Mouse (Mus musculus): Measurements from ENCODE around the gene Pitpnm1. TPM values are rescaled to one million over a fixed set of nuclear protein-coding genes. Genes with fewer than 3 reads are reported as not detected.

Gene Pitpnm1
- total and polyA plus RNA-seq, 3 experiments, result 25.3 to 51.2 TPM; not detected in 1

- H3K4me1 ChIP-seq (ENCODE audit: control insufficient read depth in 1 of 2, insufficient read depth in 2 of 2, low read length in 2 of 2), result no peaks in the 10 kb centered on the region
- H3K9ac ChIP-seq (ENCODE audit: control insufficient read depth, low read depth, low read length, poor library complexity, severe bottlenecking), result no peak overlapping the region
- H3K27me3 ChIP-seq (ENCODE audit: control insufficient read depth in 1 of 2, insufficient read depth in 2 of 2, low read length in 2 of 2), result no peaks in the 10 kb centered on the region; a peak in 2 of 4 replicates
- no peaks in the 10 kb centered on the region for H3K79me2 ChIP-seq (ENCODE audit: control insufficient read depth, insufficient read depth, low read length, poor library complexity)
- H3K27ac ChIP-seq (ENCODE audit: control insufficient read depth, low read depth, low read length), result no peak overlapping the region
- no peak for TF ChIP-seq TBP (IDR thresholded peaks at IDR 0.05; ENCODE audit: low read depth, low read length)
- TF ChIP-seq GATA1 (IDR thresholded peaks at IDR 0.05; ENCODE audit: low read depth, low read length), result no peak
- TF ChIP-seq MEF2A (IDR thresholded peaks at IDR 0.05; ENCODE audit: extremely low read depth, insufficient replicate concordance, low read depth, low read length, poor library complexity, severe bottlenecking), result no peak
- no peak for TF ChIP-seq MXI1 (IDR thresholded peaks at IDR 0.05; ENCODE audit: low read depth, low read length)
- no peak for TF ChIP-seq POLR2AphosphoS2 (IDR thresholded peaks at IDR 0.05; ENCODE audit: low read length)
- no peak for TF ChIP-seq MAZ (IDR thresholded peaks at IDR 0.05; ENCODE audit: low read depth, low read length)
- TF ChIP-seq NRF1 (IDR thresholded peaks at IDR 0.05; ENCODE audit: insufficient read depth, low read depth, low read length, poor library complexity, severe bottlenecking), result no peak
- TF ChIP-seq CTCF (IDR thresholded peaks at IDR 0.05 in 2 of 3, conservative IDR thresholded peaks at IDR 0.05 in 1 of 3; ENCODE audit: control insufficient read depth in 1 of 3, insufficient read depth in 1 of 3, low read depth in 2 of 3, low read length in 3 of 3, poor library complexity in 1 of 3, severe bottlenecking in 1 of 3), result no peak
- TF ChIP-seq ZKSCAN1 (IDR thresholded peaks at IDR 0.05; ENCODE audit: low read depth, low read length), result no peak
- TF ChIP-seq TCF12 (IDR thresholded peaks at IDR 0.05; ENCODE audit: low read depth, low read length), result no peak
- no peak for TF ChIP-seq POLR2AphosphoS5 (IDR thresholded peaks at IDR 0.05; ENCODE audit: borderline replicate concordance, low read depth, low read length)
- no peak for TF ChIP-seq USF1 (IDR thresholded peaks at IDR 0.05; ENCODE audit: low read depth, low read length)
- H3K4me3 ChIP-seq (ENCODE audit: control insufficient read depth in 1 of 2, insufficient read depth in 1 of 2, low read depth in 2 of 2, low read length in 2 of 2), result no peak overlapping the region
- H3K36me3 ChIP-seq (ENCODE audit: control insufficient read depth in 1 of 2, insufficient read depth in 2 of 2, low read length in 2 of 2), result peaks cover 0 to under 1% of the 10 kb centered on the region in 2 experiments; a peak in 1 of 4 replicates
- no peaks in the 10 kb centered on the region for H3K9me3 ChIP-seq (replicated peaks; ENCODE audit: insufficient read depth, low read length)
- no peak for DNase-seq (ENCODE audit: low read depth, low spot score)
These were observed 13.6 kb upstream of the Pitpnm1 start for GRCm38 (mm10) chr19:4086156-4086555.

- Histone ChIP-seq H3K4me1 (ENCODE audit: control insufficient read depth in 1 of 2, insufficient read depth in 2 of 2, low read length in 2 of 2) (no peaks in the 10 kb centered on the region), H3K9ac (ENCODE audit: control insufficient read depth, low read depth, low read length, poor library complexity, severe bottlenecking) (no peak overlapping the region), H3K27me3 (ENCODE audit: control insufficient read depth in 1 of 2, insufficient read depth in 2 of 2, low read length in 2 of 2) (no peaks in the 10 kb centered on the region; a peak in 2 of 4 replicates), H3K79me2 (ENCODE audit: control insufficient read depth, insufficient read depth, low read length, poor library complexity) (no peaks in the 10 kb centered on the region), H3K36me3 (ENCODE audit: control insufficient read depth in 1 of 2, insufficient read depth in 2 of 2, low read length in 2 of 2) (peaks cover 0 to 8% of the 10 kb centered on the region in 2 experiments; a peak in 2 of 4 replicates), H3K4me3 (ENCODE audit: control insufficient read depth in 1 of 2, insufficient read depth in 1 of 2, low read depth in 2 of 2, low read length in 2 of 2) (no peak overlapping the region), H3K27ac (ENCODE audit: control insufficient read depth, low read depth, low read length) (no peak overlapping the region), H3K9me3 (replicated peaks; ENCODE audit: insufficient read depth, low read length) (no peaks in the 10 kb centered on the region)
- DNase-seq (ENCODE audit: low read depth, low spot score), result no peak
- TF ChIP-seq MAX (IDR thresholded peaks at IDR 0.05; ENCODE audit: low read length) (no peak), MYB (IDR thresholded peaks at IDR 0.05; ENCODE audit: low read depth, low read length) (no peak), MEF2A (IDR thresholded peaks at IDR 0.05; ENCODE audit: extremely low read depth, insufficient replicate concordance, low read depth, low read length, poor library complexity, severe bottlenecking) (no peak), TAL1 (IDR thresholded peaks at IDR 0.05; ENCODE audit: low read length) (no peak), MAFK (IDR thresholded peaks at IDR 0.05; ENCODE audit: borderline replicate concordance, low read depth, low read length) (no peak), CHD2 (IDR thresholded peaks at IDR 0.05; ENCODE audit: low read length) (no peak), MAZ (IDR thresholded peaks at IDR 0.05; ENCODE audit: low read depth, low read length) (no peak), ZNF384 (IDR thresholded peaks at IDR 0.05; ENCODE audit: low read depth, low read length) (no peak), GABPA (IDR thresholded peaks at IDR 0.05; ENCODE audit: low read depth, low read length) (no peak), CHD1 (IDR thresholded peaks at IDR 0.05; ENCODE audit: low read depth, low read length) (no peak), ELF1 (IDR thresholded peaks at IDR 0.05; ENCODE audit: low read depth, low read length) (no peak), JUND (IDR thresholded peaks at IDR 0.05; ENCODE audit: low read depth, low read length) (no peak), TCF12 (IDR thresholded peaks at IDR 0.05; ENCODE audit: low read depth, low read length) (no peak), MYC (IDR thresholded peaks at IDR 0.05; ENCODE audit: low read depth, low read length) (no peak), USF2 (IDR thresholded peaks at IDR 0.05; ENCODE audit: borderline replicate concordance in 1 of 2, insufficient read depth in 1 of 2, low read depth in 1 of 2, low read length in 2 of 2) (no peak), NRF1 (IDR thresholded peaks at IDR 0.05; ENCODE audit: insufficient read depth, low read depth, low read length, poor library complexity, severe bottlenecking) (no peak)
These were observed 12.7 kb upstream of the Pitpnm1 start for GRCm38 (mm10) chr19:4087090-4087489.
